Mouse (Mus musculus): ENCODE measurements at regions not wholly inside any gene's neighbourhood (a gene's known extent, or its start where the extent isn't known, plus 50 kb on each side); places are given as distances from the start of the nearest gene placed in this dataset.

DNA sequence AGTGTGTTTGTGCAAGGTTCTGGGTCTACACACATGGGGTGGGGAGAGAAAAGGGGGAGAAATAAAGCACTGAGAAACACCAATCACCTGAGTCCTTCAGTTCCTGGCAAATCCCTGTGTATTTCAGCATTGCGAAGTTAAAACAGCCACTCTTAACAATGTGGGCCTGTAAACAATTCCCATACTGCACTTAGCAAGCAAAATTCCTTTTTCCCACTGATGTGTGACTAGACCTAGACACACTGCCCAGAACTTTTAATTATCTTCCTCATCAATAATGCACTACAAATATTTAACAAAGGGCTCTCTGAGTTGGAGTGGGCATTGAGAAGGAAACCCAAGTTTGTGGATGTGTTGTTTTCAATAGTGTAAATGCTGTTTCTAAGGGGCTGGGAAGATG is 166.7 kb downstream of the Adamts15 start:
- TF ChIP-seq GATA1 (IDR thresholded peaks at IDR 0.05; ENCODE audit: borderline replicate concordance, low read length) (no peak), FLI1 (IDR thresholded peaks at IDR 0.05; ENCODE audit: low read length) (no peak)

Measured in megakaryocyte, embryonic 14.5 days (primary cell).